Mouse (Mus musculus): ENCODE data around the gene Gclc. TPM values are rescaled to one million over a fixed set of nuclear protein-coding genes. Genes with fewer than 3 reads are reported as not detected.

The Gclc gene
- total and polyA plus RNA-seq, 3 experiments: 20.4 to 84.8 (median 35.7) TPM

GRCm38 (mm10) chr9:77713301-77713700 is 41.0 kb upstream of the Gclc start:
- H3K9ac ChIP-seq (ENCODE audit: insufficient read depth, low read depth): no peak overlapping the region
- no peaks in the 10 kb centered on the region for H3K36me3 ChIP-seq (replicated peaks in 1 of 2; ENCODE audit: control insufficient read depth in 1 of 2, insufficient read depth in 1 of 2, low read length in 1 of 2)
- peaks cover 0 to 19% of the 10 kb centered on the region in 2 experiments; a peak in 2 of 4 replicates for H3K4me1 ChIP-seq (ENCODE audit: control insufficient read depth in 1 of 2, insufficient read depth in 2 of 2)
- in situ Hi-C loops (cut with MboI; ENCODE audit: low pct_ligation_motif_present, low pct_unique_long_range_greater_than_20kb, low sequenced_read_pairs) (no loop called here), dilution Hi-C loops (cut with MboI; ENCODE audit: extremely low pct_ligation_motif_present, extremely low pct_unique_long_range_greater_than_20kb, low sequenced_read_pairs) (no loop called here)
- H3K4me2 ChIP-seq (ENCODE audit: insufficient read depth, low read depth, poor library complexity, severe bottlenecking): no peak overlapping the region
- no peak overlapping the region for H3K27ac ChIP-seq (ENCODE audit: insufficient read depth, low read depth)
- H3K9me3 ChIP-seq (replicated peaks; ENCODE audit: low read length): no peaks in the 10 kb centered on the region
- no peak for DNase-seq (ENCODE audit: extremely low read depth)
- H3K4me3 ChIP-seq (replicated peaks in 1 of 3; ENCODE audit: low read depth in 2 of 3, low read length in 2 of 3, poor library complexity in 1 of 3): no peak overlapping the region
- H3K79me2 ChIP-seq (replicated peaks; ENCODE audit: control insufficient read depth, extremely low read depth, insufficient read depth, poor library complexity, severe bottlenecking): no peaks in the 10 kb centered on the region
- no peaks in the 10 kb centered on the region for H3K27me3 ChIP-seq (replicated peaks)
- TF ChIP-seq ZKSCAN1 (IDR thresholded peaks at IDR 0.05; ENCODE audit: borderline replicate concordance, low read depth, low read length) (no peak), CTCF (conservative IDR thresholded peaks at IDR 0.05 in 1 of 2, IDR thresholded peaks at IDR 0.05 in 1 of 2; ENCODE audit: low read depth in 2 of 2, low read length in 2 of 2) (no peak), SIN3A (IDR thresholded peaks at IDR 0.05; ENCODE audit: low read length) (no peak), SMC3 (IDR thresholded peaks at IDR 0.05; ENCODE audit: low read depth, low read length) (no peak), EP300 (IDR thresholded peaks at IDR 0.05; ENCODE audit: low read length) (no peak), GABPA (IDR thresholded peaks at IDR 0.05; ENCODE audit: insufficient replicate concordance, low read depth, low read length) (no peak), IRF4 (IDR thresholded peaks at IDR 0.05; ENCODE audit: low read depth, low read length) (no peak), RCOR1 (conservative IDR thresholded peaks at IDR 0.05; ENCODE audit: low read depth, low read length) (no peak), POLR2AphosphoS2 (IDR thresholded peaks at IDR 0.05; ENCODE audit: low read depth, low read length) (no peak), ELF1 (IDR thresholded peaks at IDR 0.05; ENCODE audit: low read depth, low read length) (no peak), MXI1 (IDR thresholded peaks at IDR 0.05; ENCODE audit: low read depth, low read length) (no peak), ZNF384 (IDR thresholded peaks at IDR 0.05; ENCODE audit: low read depth, low read length) (no peak), MEF2A (IDR thresholded peaks at IDR 0.05; ENCODE audit: borderline replicate concordance, low read depth, low read length) (no peak), BHLHE40 (IDR thresholded peaks at IDR 0.05; ENCODE audit: low read depth, low read length) (no peak), ETS1 (conservative IDR thresholded peaks at IDR 0.05; ENCODE audit: low read depth, low read length) (no peak), ZMIZ1 (IDR thresholded peaks at IDR 0.05; ENCODE audit: low read depth, low read length) (no peak), HCFC1 (IDR thresholded peaks at IDR 0.05; ENCODE audit: low read depth, low read length) (no peak), MAZ (IDR thresholded peaks at IDR 0.05; ENCODE audit: low read depth, low read length) (no peak), MAFK (IDR thresholded peaks at IDR 0.05; ENCODE audit: insufficient replicate concordance, low read length) (no peak), NRF1 (IDR thresholded peaks at IDR 0.05; ENCODE audit: low read depth, low read length) (no peak)

GRCm38 (mm10) chr9:77715262-77715661 is 39.1 kb upstream of the Gclc start:
- H3K9ac ChIP-seq (ENCODE audit: insufficient read depth, low read depth): no peak overlapping the region
- no peaks in the 10 kb centered on the region for H3K9me3 ChIP-seq (replicated peaks; ENCODE audit: low read length)
- H3K79me2 ChIP-seq (replicated peaks; ENCODE audit: control insufficient read depth, extremely low read depth, insufficient read depth, poor library complexity, severe bottlenecking): no peaks in the 10 kb centered on the region
- H3K4me3 ChIP-seq (replicated peaks in 1 of 3; ENCODE audit: low read depth in 2 of 3, low read length in 2 of 3, poor library complexity in 1 of 3): no peak overlapping the region
- H3K4me2 ChIP-seq (ENCODE audit: insufficient read depth, low read depth, poor library complexity, severe bottlenecking): no peak overlapping the region
- H3K27me3 ChIP-seq (replicated peaks): no peaks in the 10 kb centered on the region
- H3K36me3 ChIP-seq (replicated peaks in 1 of 2; ENCODE audit: control insufficient read depth in 1 of 2, insufficient read depth in 1 of 2, low read length in 1 of 2): no peaks in the 10 kb centered on the region
- DNase-seq (ENCODE audit: extremely low read depth): no peak
- in situ Hi-C loops (cut with MboI; ENCODE audit: low pct_ligation_motif_present, low pct_unique_long_range_greater_than_20kb, low sequenced_read_pairs): no loop called here
- TF ChIP-seq MYC (IDR thresholded peaks at IDR 0.05; ENCODE audit: low read depth, low read length) (no peak), GABPA (IDR thresholded peaks at IDR 0.05; ENCODE audit: insufficient replicate concordance, low read depth, low read length) (no peak), HCFC1 (IDR thresholded peaks at IDR 0.05; ENCODE audit: low read depth, low read length) (no peak), CTCF (conservative IDR thresholded peaks at IDR 0.05 in 1 of 2, IDR thresholded peaks at IDR 0.05 in 1 of 2; ENCODE audit: low read depth in 2 of 2, low read length in 2 of 2) (no peak), EP300 (IDR thresholded peaks at IDR 0.05; ENCODE audit: low read length) (no peak), TCF12 (IDR thresholded peaks at IDR 0.05; ENCODE audit: low read depth, low read length) (no peak), JUND (conservative IDR thresholded peaks at IDR 0.05; ENCODE audit: low read depth, low read length) (no peak), MAFK (IDR thresholded peaks at IDR 0.05; ENCODE audit: insufficient replicate concordance, low read length) (no peak)
- H3K27ac ChIP-seq (ENCODE audit: insufficient read depth, low read depth): no peak overlapping the region
- peaks cover 0 to 10% of the 10 kb centered on the region in 2 experiments; a peak in 2 of 4 replicates for H3K4me1 ChIP-seq (ENCODE audit: control insufficient read depth in 1 of 2, insufficient read depth in 2 of 2)
- dilution Hi-C loops (cut with MboI; ENCODE audit: extremely low pct_ligation_motif_present, extremely low pct_unique_long_range_greater_than_20kb, low sequenced_read_pairs): no loop called here
